Mouse (Mus musculus): Measurements from ENCODE around the gene Hexim2.

Hexim2 gene

DNA sequence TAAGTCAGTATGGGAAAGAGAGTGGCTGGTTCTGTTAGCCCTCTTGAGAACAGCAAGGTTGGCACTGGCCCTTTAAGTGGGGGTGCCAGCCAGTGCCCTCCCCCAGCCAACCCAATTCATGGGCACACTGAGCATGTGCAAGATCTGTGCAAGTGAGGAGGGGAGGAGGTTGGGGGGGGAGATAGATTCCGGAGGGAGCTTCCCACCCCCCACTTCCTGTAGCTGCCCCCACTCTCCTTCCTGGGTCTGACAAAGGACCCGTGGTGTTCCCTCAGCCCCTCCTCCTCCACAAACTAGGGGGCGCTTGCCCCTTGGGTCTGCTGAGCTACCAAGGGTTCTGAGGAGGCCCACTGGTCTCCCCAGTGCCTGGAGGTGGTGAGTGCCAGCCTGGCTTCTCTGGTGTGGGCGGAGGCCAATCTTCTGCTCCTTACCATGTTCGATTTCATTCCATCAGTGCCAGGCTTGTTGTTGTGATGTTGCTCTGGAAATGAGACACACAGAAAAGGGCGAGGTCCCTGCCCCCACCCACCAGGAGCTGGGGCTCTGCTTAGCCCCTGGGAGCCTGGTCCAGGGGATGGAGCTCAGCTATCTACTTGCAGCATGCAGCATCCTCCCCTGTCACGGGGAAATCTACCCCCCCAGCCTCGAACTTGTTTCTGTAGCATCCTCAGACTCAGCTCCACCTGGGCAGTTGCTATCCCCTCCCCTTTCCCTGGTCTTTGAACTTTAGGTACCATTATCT is 10.4 kb downstream of the Hexim2 start:
- peak; percentile 81 for DNase-seq

DNA sequence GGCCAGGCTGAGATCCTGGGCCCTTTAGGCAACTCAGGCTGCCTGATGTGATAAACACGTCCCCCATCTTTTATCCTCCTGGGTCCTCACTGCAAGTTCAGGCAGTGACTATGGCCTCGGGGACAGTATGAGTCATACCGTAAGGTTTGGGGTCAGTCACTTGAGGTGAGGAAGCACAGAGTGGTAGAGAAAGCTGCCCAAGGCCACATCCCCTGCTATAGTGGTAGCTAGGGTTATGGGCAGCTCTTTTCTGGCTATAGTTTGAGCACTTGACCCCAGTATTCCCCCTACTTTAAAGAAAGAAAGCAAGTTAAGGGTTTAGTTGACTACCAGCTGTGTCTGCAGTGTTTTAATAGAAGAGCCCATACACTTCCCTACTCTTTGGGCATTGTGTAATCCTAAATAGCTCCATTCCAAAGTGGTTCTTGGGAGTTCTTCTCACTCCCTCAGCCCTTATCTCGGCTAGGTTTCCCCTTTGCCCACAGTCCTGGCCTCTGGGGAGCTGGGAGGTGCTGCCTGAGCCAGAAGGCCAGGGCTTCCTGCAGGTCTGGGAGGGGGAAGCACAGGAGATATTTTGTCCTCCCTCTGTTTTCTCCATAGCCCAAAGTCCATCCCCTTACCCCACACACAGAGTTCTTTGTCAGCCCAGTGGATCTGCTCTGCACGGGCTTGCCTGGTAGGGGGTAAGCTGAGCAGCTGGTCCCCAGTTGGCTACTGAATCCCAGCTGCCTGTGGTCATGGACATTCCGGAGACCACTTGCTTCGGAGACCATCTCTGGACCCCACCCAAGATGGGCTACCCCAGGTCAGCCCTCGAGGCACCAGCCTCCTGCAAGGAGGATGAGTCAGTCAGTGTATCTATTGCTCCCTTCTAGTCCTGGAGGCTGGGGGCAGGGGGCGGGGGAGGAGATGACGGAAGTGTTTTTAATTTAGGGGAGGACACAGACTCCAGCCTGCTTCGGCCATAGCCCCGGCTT is 12.4 kb downstream of the Hexim2 start:
- DNase-seq = no peak

DNA sequence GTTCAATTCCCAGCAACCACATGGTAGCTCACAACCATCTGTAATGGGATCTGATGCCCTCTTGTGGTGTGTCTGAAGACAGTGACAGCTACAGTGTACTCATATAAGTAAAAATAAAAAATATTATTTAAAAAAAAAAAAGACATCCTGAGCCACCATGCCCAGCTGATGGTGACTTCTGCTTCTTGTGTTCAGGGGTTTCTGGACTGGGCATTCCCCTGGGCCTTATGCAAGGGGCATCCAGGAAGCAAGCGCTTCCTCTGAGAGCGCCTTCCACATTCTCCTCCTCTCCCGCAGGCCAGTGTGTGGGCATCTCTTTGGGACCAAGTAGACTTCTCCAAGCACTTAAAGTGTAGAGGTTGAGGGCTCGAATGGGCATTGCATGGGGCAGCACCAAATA is 14.2 kb downstream of the Hexim2 start:
- no peak for DNase-seq

DNA sequence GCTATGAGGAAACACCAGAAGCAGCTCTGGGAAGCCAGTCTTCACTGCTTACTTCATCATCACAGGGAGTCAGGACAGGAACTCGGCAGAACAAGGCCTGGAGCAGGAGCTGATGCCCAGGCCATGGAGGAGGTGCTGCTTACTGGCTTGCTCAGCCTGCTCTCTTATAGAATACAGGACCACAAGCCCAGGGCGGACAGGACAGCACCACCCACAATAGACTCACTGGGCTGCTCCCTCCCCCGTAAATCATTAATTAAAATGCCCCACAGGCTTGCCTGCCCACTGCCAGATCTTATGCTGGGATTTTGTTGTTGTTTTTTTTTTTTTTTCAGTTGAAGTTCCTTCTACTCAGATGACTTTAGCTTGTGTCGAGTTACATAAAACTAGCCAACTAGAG is 15.5 kb downstream of the Hexim2 start:
- no peak for DNase-seq

DNA sequence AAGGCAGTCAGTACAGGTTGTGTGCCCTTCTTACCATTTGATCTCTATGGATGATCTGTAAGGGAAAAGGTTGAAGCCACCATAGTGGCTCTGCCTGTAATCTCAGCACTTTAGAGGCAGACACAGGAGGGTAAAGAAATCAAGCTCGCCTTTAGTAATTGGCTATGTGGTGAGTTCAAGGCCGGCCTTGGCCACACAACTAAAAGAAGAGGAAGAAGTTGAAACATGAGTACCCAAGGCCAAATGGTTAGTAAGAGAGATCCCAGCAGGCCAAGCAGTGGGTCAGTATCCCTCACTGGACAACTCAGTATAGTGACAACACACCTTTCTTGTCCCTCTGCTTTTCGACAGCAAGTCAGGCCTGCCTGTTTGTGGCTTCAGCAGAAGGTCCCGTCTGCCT is 17.5 kb downstream of the Hexim2 start:
- no peak for DNase-seq

DNA sequence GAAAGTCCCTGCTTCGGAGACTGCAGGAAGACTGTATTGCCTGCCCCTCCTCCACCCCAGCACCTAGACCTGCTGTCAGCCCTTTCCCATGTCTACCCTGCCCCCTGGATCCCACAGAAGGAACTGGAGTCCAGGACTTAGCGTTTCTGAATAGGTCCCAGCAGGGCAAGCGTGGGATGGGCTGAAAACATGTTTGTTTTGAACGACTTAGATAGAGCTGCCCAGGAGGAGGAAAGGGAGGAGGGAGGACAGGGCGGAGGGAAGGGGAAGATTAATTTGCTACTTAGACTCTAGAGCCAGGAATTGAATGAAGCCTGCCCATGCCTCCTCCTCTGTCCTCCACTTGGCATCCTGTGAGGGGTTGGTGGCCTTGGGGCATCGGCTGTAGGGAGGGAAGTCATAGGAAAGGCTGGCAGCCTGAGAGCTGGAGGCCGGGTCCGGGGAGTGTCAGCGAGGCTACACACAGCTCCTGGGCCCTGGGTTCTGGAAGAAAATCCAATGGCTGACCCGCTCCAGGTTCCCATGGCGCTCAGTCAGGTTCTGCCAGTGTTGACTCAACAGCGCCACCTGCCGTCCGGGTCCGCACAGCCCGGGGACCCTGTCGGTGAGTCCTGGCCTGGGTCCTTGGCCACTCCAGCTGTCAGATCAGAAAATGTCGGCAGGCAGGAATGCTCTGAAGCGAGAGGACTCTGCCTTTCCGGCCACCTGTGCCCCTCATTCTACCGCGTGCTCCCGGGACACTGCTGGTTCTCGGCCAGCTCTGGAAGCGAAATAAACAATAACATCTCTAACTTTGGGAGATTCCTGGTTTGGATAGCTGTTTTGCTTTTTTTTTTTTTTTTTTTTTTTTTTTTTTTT is 26.6 kb downstream of the Hexim2 start:
- peak; percentile 99 for DNase-seq

DNA sequence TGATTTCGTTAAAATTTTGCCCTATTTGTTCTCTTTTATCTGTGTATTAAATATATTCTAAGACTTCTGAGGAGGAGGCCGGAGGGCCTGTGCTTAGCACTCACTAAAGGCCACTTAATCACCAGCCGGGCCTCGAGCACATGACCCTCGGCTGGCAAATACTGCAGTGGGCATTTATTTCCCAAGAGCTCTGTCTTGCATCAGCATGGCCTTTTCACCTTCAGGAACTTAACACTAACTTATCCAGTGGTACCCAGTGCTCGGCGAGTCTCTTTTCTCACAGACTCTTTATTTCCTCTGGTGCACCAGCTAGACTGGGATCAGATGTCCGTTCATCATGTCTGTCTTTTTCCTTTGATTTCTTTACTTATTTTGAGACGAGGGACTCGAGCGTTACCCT is 28.5 kb downstream of the Hexim2 start:
- no peak for DNase-seq

DNA sequence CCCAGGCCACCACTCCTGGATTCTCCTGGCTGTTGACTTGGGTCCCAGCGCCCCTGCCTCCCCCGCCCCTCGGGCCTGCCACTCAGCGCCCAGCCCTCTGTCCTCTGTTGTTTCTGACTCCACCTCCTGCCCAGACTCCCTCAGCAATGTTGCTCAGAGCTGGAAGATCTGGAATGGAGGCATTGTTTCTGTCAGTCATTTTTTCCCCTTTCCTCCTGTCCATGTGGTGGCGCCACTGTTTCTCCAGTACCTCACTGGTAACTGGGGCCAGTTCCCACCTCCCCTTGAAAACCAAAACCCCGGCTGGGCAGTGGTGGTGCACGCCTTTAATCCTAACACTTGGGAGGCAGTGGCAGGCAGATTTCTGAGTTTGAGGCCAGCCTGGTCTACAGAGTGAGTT is 29.2 kb downstream of the Hexim2 start:
- no peak for DNase-seq

DNA sequence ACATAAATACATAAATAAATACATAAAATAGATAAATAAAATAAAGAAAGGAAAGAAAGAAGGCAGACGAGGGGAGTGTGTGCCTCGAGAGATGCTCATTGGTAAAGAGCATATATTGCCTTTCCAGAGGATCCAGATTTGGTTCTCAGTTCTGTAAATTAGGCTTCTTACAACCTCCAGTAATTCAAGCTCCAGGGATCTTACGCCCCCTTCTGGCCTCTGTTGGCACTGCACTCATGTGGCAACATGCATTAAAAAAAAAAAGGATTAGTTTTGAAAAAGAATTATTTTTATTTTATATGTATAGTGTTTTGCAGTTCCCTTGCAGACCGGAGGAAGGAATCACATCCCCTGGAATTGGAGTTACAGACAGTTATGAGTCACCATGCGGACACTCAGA is 29.9 kb downstream of the Hexim2 start:
- DNase-seq = no peak

DNA sequence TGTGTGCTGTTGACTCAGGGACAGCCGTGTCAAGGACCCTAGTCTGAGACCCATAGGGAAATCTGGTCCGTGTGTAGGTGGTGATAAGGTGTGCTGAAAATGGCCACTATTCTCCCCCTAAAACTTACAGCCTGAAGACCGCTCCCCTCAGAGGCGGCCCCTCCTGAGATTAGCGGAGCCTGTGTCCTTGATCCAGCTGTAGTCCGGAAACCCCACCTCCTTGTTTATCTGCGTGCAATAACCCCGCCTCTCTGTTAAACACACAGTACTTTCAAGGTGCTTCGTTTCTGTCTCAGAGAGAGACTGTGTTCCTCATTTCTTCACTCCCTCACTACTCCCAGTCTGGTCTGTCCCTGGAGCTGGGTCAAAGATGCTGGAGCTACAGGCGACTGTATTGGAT is 32.2 kb downstream of the Hexim2 start:
- no peak for DNase-seq

DNA sequence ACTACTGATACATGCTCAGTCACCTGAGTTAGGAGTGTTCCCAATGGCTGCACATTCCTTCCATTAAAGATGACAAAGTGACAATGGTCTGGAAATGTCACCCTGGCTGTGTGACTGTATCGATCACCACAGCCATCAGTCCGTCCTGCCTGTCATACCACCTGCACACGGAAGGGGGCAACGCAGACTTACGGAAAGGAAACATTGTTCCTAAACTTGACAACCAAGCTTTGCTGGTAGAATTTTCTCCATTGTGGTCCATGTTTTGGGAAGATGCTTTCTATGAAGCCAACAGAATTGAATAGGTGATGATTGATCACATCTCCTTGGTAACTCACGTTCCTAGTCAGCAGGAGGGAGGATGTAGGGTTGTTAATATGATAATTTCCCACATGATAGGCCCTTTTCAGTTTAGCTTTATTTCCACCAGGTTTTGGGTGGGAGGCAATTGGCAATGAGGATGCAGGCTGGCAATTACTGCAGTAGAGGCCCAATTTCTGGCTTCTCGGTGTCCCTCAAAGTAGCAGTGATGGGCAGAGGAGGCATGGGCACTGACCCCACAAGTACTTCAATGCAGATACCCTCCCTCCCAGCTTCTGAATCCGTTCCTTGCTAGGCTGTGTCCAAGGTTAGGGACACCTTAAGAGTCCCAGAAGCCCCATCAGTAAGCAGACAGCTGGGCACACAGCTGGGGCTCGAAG is 36.6 kb downstream of the Hexim2 start:
- DNase-seq = peak; percentile 78

DNA sequence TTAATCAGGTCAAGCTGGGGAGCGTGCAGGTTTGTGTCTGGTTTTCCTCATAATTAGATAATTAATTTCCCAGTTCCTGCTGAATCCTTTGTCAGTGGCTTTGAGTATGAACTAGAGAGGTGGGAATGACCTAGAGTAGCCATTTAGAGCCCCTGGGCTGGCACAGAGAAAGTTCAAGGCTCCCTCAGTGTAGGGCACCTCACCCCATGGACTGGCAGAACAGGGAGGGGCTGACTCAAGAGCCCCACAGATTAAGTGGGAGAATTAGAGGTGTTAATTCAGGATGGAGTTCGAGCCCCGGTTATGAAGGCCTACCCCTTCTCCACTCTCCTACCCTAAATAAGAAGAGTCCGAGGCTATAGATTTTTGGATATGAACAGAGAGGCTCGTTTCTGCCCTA is 37.4 kb downstream of the Hexim2 start:
- no peak for DNase-seq

DNA sequence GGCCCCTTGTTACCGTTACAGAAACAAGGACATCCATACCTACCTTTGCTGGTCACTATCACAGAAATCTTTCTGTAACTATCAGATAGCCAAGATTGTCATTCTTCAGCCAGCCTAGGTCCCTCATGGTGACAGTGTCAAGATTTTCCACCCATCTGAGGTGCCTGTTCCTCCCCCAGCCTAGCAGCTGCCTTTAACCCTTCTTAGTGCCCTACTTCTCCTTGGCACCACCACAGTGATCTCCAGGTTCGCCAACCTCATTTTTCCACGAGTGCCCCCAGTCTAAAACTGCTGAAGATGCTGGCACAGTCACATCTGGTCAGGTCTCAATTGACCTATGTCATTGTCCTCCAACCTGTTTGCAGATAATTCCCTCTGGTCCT is 37.9 kb downstream of the Hexim2 start:
- no peak for DNase-seq

DNA sequence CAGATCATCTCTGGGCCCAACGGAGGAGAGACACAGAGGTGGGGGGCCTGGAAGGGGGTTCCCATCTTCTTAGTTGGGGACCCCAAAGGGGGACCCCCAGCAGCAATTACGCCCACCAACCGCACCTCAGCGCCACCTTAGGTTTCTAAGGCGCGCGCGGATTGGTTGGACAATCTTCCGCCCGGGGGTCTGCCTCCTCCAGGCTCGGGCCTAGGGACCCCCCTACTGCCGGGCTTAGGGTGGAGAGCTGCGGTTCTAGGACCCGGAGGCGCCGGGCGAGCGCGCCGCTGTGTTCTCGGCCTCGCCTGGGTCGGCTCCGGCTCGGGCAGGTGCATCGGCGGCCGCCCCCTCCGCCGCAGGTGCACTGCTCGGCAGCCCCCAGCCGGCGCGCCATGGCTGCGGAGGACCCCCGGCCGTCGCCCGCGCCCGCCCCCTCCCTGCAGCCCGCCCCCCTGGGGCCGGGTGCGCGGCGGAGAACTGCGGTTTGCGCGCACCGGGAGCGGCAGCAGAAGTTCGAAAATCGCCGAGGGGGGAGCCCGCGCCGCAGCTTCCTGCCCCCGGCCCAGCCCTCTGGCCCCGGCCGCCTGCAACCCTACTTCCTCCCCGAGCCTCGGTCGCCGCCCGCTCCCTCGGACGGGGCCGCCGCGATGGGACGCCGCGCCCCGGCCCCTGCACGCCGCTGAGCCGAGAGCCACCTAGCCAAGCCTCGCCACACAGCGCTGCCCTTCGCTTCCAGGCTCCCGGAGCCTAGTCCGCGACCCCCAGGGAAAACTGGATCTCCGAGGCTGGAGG is 38.5 kb downstream of the Hexim2 start, which contains the start of gene Fmnl1:
Gene Fmnl1, plus strand, starts transcription at position 614 of the 792 bp plus-strand sequence.
- peak; percentile 63 for DNase-seq

DNA sequence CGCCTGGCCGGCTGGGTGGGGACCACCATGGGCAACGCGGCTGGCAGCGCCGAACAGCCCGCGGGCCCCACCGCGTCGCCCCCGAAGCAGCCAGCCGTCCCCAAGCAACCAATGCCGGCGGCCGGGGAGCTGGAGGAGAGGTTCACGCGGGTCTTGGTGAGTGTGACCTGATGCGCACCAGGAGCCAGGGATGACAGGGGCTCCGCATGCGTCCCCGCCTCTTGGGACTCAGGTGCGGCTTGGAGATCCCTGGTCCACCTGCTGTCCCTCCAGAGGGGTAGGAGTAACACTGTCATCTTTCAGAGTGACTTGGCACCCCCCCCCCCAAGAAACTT is 39.0 kb downstream of the Hexim2 start:
- DNase-seq = no peak

DNA sequence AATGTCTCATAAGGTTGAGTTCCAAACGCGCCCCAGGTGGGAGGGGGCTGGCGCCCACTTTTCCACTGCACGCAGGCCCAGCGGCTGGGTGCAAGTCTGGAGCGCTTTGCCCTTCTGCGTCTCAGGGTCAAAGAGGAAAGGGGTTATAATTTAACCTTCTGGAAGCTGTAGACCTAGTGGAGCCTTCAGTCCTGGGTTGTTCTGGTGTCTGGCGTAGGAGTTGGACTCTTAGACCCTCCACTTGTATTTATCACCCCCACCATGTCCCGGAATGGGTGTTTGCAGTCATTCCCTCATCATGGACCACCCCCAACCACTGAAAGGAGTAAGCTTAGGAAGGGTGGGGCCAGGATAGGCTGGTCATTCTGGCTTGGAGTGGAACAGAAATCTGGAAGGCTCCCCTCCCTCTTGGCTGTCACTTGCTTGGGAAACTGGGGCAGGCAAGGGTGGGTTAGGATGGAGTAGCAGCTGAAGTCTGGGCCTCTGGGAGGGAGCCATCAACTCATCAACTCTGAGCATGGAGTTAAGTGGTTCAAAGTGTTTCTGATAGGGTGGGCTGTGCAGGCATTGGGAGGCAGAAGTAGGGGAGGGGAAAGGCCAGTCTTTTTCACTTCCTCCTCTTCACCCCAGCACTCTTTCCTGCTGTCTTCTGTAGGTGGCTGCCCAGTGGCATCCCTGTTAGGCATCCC is 39.6 kb downstream of the Hexim2 start:
- no peak for DNase-seq

DNA sequence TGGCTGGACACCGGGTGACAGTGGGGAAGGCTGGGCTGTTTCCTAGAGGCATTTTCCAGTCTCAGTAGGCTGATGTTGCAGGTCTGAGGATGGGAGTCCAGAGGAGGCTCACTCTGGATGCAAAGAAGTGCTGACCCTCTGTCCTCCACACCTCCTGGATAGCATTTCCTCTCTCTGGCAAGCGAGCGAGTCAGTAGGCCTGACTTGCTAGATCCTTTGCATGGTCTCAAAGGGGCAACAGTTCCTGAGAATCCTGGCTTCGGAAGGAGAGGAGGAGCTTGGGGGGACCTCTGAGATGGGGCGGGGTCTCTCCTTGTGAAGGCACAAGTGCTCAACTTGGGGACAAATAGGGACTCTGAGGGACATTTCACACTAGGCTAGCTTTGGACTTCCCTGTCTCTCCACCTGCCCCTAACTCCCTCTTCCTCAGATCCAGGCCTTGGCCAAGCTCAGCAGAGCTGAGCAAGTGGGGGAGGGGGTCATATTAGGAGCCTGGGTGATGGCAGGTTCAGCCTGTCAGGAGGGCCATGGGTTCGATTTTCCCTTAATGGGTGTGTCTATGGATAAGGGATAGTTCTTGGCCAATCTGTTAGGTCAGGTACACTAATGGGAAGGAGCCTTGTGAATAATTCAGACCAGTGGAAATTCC is 40.3 kb downstream of the Hexim2 start:
- DNase-seq = no peak

DNA sequence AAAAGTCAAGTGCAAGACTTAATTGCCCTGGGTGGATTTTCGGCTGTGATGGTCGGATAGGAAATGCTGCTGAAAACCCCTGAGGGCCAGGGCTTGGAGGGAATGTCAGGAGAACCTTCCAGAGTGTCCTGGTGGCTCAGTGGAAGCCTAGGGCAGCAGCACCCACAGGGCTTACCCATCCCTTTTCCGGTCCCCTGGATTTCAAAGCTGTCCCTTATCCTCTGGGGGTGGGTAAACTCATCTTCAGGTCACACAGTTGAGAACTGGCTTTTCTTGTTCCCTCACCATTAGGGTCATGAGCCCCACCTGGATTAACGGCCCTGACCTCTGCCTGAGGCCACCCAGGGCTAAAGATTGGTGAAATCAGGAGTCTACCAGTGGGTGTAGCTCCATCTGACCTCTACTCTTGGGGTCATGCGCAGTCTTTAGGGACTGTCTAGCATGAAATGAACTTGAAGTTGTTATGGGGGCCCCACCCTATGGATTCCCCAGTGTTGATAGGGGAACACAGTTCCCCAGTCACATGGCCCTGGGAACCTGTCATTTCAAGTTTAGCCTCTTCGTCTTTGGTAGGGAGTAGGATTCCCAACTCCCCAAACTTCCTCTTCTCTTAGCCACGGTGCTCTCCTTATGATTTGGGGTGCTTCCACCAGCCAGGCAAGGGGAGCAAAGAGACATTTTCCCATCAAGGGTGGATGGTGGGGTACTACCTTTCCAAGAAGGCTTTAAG is 41.0 kb downstream of the Hexim2 start:
- DNase-seq = no peak

DNA sequence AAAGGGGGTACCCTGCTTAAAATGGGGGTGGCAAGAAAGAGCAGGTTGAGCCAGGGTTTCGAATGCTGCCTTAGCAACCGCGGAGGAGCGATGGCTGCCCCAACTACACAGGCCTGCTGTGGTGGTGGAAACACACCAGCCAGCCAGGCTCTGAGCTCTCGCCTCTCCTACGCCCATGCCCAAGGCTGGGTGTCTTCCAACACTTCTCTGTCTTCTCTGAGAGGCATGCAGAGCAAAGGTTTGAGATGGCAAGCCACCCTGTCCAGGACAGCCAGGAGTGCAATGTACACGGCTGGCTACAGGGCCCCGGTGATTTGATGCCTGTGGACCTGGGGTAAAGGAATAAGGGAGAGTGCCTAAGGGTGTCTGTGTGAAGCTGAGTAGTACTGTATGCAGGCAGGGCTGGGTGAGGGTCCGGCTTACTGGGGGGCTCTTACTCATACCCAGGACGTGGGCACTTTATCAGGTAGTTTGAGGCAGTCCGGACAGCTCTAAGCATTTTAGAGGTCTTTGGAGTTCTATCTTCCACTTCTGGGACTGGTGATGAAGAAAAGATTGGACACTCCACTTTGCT is 41.6 kb downstream of the Hexim2 start:
- no peak for DNase-seq
